Mouse (Mus musculus) lung, embryonic 15.5 days (tissue): ENCODE results near the gene Eif5. TPM values are rescaled to one million over a fixed set of nuclear protein-coding genes. Genes with fewer than 3 reads are reported as not detected.

Experiments used
- ATAC-seq: fragments of 200-750 bp; cut with Nextera tagmentation; 2 replicates; pipeline ENCODE4 v1.8.0; 2017; ENCODE audit warnings: moderate number of reproducible peaks, borderline replicate concordance; ENCODE audit not compliant: low FRiP score, low TSS enrichment; ENCODE audit errors: extremely low read depth
- H3K27ac ChIP-seq: fragments of 300-500 bp; sonication (generic); 2 replicates; pipeline ENCODE4 v1.5.1; 2015; ENCODE audit warnings: moderate library complexity, mild to moderate bottlenecking, inconsistent platforms
- H3K27me3 ChIP-seq: fragments of 300-500 bp; sonication (generic); 2 replicates; pipeline ENCODE4 v1.6.1; 2015; ENCODE audit warnings: inconsistent platforms
- H3K36me3 ChIP-seq: fragments of 300-500 bp; sonication (generic); 2 replicates; pipeline ENCODE4 v1.6.1; 2015; ENCODE audit warnings: inconsistent platforms
- H3K4me1 ChIP-seq: fragments of 300-500 bp; sonication (generic); 2 replicates; pipeline ENCODE4 v1.6.1; 2015; ENCODE audit warnings: inconsistent platforms
- H3K4me2 ChIP-seq: fragments of 300-500 bp; sonication (generic); 2 replicates; pipeline ENCODE4 v1.6.1; 2015; ENCODE audit warnings: inconsistent platforms, mild to moderate bottlenecking, moderate library complexity
- H3K4me3 ChIP-seq: fragments of 300-500 bp; sonication (generic); 2 replicates; pipeline ENCODE4 v1.5.1; 2015; ENCODE audit warnings: mild to moderate bottlenecking, inconsistent platforms
- H3K9ac ChIP-seq: fragments of 300-500 bp; sonication (generic); 2 replicates; pipeline ENCODE4 v1.6.1; 2015; ENCODE audit warnings: inconsistent platforms
- H3K9me3 ChIP-seq: fragments of 300-500 bp; sonication (generic); 2 replicates; pipeline ENCODE4 v1.6.1; 2016; ENCODE audit warnings: inconsistent platforms
- WGBS: fragments of 180-500 bp; shearing (Covaris S2); methylation state at CpG from one replicate; pipeline ENCODE4 v1.1.7; 2015; 5-methylcytosine and 5-hydroxymethylcytosine counted together
- polyA plus RNA-seq: library from polyadenylated mRNA; unstranded; fragments of >200 nt; fragmentation: Nextera tagmentation; extraction: Ambion mirVana; gene quantifications from 2 replicates; pipeline ENCODE4 v1.2.1, GENCODE M21; 2015

The Eif5 gene
- polyA plus RNA-seq, 1 experiment from 2014 or later, result 471 TPM

DNA sequence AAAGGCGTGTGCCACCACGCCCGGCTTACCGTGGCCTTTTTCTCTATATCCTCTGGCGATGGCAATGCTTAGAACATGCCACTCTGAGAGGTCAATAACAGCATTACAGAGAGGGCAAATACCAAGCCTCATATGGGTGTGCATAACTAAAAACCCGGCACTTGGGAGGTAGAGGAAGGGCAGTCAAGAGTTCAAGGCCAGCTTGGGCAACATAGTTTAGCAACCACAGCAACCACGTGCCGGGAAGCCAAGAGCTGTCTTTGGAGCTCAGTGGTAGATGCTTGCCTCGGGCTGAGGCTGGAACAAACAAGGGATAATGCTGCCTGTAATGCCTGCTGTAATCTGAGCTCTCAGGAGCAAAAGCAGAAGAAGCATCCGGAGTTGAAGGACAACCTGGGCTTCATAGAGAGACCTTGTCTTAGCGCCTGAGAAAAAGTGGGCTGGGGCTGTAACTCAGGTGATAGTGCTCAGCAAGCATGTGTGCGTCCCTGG is 25.2 kb upstream of the Eif5 start:
- Histone ChIP-seq H3K9ac (no peak overlapping the region), H3K27me3 (no peaks in the 10 kb centered on the region), H3K27ac (no peak overlapping the region), H3K4me1 (no peaks in the 10 kb centered on the region; the same call in 1 of the 2 replicates), H3K4me2 (no peak overlapping the region), H3K9me3 (no peaks in the 10 kb centered on the region), H3K36me3 (no peaks in the 10 kb centered on the region), H3K4me3 (no peak overlapping the region)
- 85% methylated on average over 12 of the region's 12 CpGs for WGBS
- ATAC-seq, result no peak

DNA sequence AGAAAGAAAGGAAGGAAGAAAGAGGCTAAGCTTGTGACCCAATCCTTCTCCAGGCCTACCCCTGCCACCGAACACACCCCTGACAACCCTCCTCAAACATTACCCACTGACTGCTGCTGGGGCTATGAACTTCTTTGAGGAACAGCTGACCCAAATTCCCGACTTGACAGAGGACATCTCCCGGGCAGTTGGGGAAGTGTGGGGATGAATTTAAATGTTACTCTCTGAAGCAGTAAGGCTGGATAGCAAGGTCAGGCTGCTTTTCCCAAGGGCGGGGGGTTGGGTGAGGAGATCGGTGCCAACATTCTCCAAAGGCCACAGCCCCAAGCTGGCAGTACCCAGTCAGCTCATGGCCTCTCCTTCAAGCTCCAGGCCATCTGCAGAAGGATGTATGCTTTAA is 24.1 kb upstream of the Eif5 start:
- Histone ChIP-seq H3K4me3 (no peak overlapping the region), H3K4me1 (no peaks in the 10 kb centered on the region; the same call in 1 of the 2 replicates), H3K4me2 (no peak overlapping the region), H3K27ac (no peak overlapping the region), H3K9me3 (no peaks in the 10 kb centered on the region), H3K9ac (no peak overlapping the region), H3K27me3 (no peaks in the 10 kb centered on the region), H3K36me3 (no peaks in the 10 kb centered on the region)
- 62% methylated on average over 5 of the region's 5 CpGs for WGBS
- no peak for ATAC-seq

DNA sequence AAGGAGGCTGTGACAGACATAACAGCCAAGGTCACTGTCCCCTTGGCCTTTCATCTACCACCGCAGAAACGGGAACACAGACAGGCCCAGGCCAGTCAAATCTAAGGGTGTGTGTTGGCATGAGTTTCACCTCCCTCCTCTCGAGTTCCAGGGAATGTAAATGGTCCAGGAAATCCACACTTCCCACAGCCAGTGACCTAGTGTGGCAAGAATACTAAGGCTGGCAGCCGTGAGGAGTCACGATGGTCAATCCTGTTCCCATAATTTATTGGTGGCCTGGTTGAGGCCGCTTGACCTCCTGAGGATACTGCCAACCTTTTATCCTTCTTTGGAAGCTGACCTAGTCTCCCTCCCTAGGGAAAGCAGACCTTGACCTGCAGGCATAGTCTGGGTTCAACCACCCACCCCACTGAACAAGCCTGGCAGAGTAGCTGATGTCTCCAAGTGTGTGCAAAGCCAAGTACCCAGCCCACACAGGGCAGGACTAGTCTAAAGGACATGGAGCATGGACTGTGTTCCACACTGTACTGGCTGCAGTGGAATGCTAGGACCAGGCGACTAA is 23.5 kb upstream of the Eif5 start:
- Histone ChIP-seq H3K4me2 (0 out of 2 replicates have a peak overlapping the region, but pooled peaks have one; percentile 10), H3K9me3 (no peaks in the 10 kb centered on the region), H3K9ac (no peak overlapping the region), H3K27me3 (no peaks in the 10 kb centered on the region), H3K4me1 (no peaks in the 10 kb centered on the region; the same call in 1 of the 2 replicates), H3K27ac (no peak overlapping the region; the same call in 1 of the 2 replicates), H3K36me3 (no peaks in the 10 kb centered on the region), H3K4me3 (no peak overlapping the region)
- no peak for ATAC-seq
- WGBS, result 64% methylated on average over 7 of the region's 7 CpGs

DNA sequence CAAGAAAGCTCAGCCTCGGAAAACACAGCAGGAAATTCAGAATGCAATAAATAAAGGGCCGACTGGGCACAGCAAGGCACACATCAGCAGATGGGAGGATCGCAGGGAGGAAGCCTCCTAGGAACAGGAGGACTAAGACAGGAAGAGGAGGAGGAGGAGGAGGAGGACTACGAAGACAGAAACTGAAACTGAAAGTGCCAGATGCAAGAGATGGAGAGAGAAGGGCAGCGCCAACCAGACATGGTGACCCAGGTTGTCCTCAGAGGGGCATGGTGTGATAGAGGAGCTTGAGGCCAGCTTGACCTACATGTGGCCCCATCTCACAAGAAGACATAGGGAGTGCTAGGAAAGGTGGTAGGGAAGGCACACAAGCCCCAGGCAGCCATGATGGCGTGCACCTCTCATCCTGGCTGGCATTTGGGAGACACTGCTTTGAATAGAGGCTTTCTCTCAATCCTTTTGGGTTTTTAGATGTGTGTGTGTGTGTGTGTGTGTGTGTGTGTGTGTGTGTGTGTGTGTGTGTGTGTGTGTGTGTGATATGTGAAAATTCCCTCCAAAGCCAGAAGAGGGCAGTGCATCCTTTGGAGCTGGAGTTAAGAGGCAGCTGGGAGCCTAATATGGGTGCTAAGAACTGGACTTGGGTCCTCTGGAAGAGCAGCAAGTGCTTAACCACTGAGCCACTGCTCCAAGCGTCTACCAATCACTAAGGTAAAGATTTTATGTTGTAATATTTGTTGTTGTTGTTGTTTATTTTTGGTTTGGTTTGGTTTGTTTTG is 22.8 kb upstream of the Eif5 start:
- Histone ChIP-seq H3K4me1 (no peaks in the 10 kb centered on the region; the same call in 1 of the 2 replicates), H3K27me3 (no peaks in the 10 kb centered on the region), H3K4me2 (peak overlapping the region; percentile 10; the same call in 1 of the 2 replicates), H3K9ac (no peak overlapping the region), H3K4me3 (no peak overlapping the region), H3K9me3 (no peaks in the 10 kb centered on the region), H3K36me3 (no peaks in the 10 kb centered on the region), H3K27ac (no peak overlapping the region)
- 83% methylated on average over 7 of the region's 7 CpGs for WGBS
- ATAC-seq, result no peak

DNA sequence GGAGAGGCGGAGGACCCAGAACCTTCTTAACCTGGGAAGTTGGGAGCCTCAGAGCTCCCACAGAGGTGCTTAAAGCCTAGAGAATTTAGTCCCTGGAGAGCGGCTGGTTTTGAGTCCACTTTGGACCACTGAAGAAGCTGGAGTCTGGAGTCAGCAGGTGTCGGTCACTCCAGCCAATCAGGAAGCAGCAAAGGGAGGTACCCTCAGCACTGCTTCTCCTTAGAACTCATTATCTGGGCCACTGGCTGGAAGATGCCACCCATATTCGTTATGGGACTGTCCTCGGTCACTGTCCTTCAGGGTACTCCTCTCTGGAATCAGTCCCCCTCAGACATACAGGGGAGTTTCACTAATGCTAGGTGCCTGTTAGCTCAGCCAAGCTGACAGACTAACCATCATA is 21.9 kb upstream of the Eif5 start:
- Histone ChIP-seq H3K4me3 (no peak overlapping the region), H3K4me2 (no peak overlapping the region), H3K27ac (no peak overlapping the region), H3K27me3 (no peaks in the 10 kb centered on the region), H3K36me3 (no peaks in the 10 kb centered on the region), H3K4me1 (no peaks in the 10 kb centered on the region; the same call in 1 of the 2 replicates), H3K9ac (no peak overlapping the region), H3K9me3 (no peaks in the 10 kb centered on the region)
- 86% methylated on average over 5 of the region's 5 CpGs for WGBS
- no peak for ATAC-seq

DNA sequence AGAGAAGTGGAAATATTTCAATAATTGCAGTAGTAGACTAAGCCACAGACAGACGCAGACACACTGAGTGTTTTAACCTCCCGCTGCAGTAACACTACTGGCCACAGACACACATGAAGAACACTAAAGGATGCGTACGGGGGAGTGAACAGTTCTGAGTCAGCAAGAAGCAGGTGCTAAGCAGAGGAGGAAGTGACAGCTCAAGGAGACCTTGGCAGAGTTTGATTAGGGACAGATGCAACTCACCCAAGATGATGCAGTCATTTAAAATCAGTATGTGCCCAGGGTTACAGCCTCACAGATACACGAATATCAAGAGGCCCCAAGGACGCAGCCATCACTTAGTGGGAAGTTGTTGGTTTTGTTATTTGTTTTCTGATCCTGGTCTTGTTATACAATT is 21.0 kb upstream of the Eif5 start:
- peaks cover under 1% of the 10 kb centered on the region; the same call in 1 of the 2 replicates for H3K9me3 ChIP-seq
- H3K27me3 ChIP-seq, result no peaks in the 10 kb centered on the region
- no peak overlapping the region for H3K4me2 ChIP-seq
- no peaks in the 10 kb centered on the region for H3K36me3 ChIP-seq
- no peak; the same call in 1 of the 2 replicates for ATAC-seq
- 86% methylated on average over 6 of the region's 6 CpGs for WGBS
- no peak overlapping the region for H3K9ac ChIP-seq
- no peak overlapping the region for H3K27ac ChIP-seq
- no peaks in the 10 kb centered on the region; the same call in 1 of the 2 replicates for H3K4me1 ChIP-seq
- H3K4me3 ChIP-seq, result no peak overlapping the region

DNA sequence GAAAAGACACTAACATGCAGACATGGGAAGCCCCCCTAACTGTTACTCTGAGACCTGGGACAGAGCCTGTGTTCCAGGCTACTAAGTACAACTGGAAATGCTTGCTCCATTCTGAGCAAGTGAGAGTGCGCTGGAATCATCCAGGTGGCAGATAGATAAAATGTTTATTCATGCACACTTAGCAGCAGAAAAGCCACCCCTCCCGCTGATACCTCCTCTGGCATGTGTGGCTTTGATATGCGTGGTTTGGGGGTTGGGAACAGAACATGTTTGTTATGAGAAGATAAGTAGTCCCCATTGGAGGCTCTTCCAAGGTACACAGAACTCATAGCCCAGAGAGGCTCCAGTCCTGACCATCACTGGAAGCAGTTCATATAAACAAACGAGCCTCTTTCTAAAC is 19.9 kb upstream of the Eif5 start:
- ATAC-seq, result peak; percentile 55; the same call in 1 of the 2 replicates
- no peak overlapping the region for H3K4me2 ChIP-seq
- no peak overlapping the region for H3K9ac ChIP-seq
- H3K27me3 ChIP-seq, result no peaks in the 10 kb centered on the region
- no peaks in the 10 kb centered on the region for H3K36me3 ChIP-seq
- WGBS, result 38% methylated on average over 4 of the region's 4 CpGs
- H3K27ac ChIP-seq, result no peak overlapping the region
- no peaks in the 10 kb centered on the region; the same call in 1 of the 2 replicates for H3K4me1 ChIP-seq
- H3K9me3 ChIP-seq, result peaks cover 5% of the 10 kb centered on the region; the same call in 1 of the 2 replicates
- no peak overlapping the region for H3K4me3 ChIP-seq

DNA sequence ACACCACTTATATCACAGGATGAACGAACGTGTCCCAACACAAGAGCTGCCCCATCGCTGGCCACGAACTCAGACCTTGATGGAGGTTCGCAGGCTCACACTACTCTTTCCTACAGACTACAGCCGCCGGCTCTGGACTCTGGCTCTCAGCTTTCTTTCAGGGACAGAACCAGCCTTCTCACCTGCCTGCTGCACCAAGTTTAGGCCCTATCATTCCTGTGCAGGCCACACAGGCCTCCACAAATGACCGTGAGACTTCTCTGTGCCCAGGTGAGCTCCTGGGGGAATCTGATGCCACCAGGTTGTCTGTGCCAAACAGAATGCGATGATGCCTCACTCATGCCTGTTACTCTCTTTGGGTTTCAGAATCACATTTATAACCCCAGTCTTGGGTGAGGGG is 19.4 kb upstream of the Eif5 start:
- ATAC-seq, result no peak
- Histone ChIP-seq H3K9ac (no peak overlapping the region), H3K36me3 (no peaks in the 10 kb centered on the region), H3K4me3 (no peak overlapping the region), H3K27ac (no peak overlapping the region), H3K9me3 (peaks cover 5% of the 10 kb centered on the region; the same call in 1 of the 2 replicates), H3K4me1 (no peaks in the 10 kb centered on the region; the same call in 1 of the 2 replicates), H3K27me3 (no peaks in the 10 kb centered on the region), H3K4me2 (no peak overlapping the region)
- 75% methylated on average over 9 of the region's 9 CpGs for WGBS

DNA sequence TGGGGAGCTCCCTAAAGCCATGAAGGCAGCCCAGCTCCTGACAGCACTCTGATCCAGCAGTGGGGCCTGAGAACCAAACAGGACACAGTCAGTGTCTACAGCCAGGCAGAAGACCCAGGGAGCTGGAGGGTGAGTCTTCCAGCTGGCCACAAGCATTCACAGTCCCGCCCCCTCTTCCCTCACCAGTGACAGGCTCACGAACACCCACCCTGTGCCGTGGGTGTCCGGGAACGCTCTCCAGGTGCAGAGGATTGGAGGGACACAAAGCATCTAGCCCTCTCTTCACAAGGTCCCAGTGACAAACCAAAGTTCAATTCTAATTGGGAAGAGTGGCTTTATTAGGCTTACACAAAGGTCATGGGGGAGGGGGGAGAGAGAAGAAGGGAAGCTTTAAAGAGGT is 18.0 kb upstream of the Eif5 start:
- 47% methylated on average over 5 of the region's 5 CpGs for WGBS
- H3K4me1 ChIP-seq, result no peaks in the 10 kb centered on the region; the same call in 1 of the 2 replicates
- no peak overlapping the region for H3K27ac ChIP-seq
- H3K9me3 ChIP-seq, result peaks cover 5% of the 10 kb centered on the region; the same call in 1 of the 2 replicates
- no peaks in the 10 kb centered on the region for H3K36me3 ChIP-seq
- no peaks in the 10 kb centered on the region for H3K27me3 ChIP-seq
- no peak overlapping the region for H3K4me3 ChIP-seq
- no peak overlapping the region for H3K9ac ChIP-seq
- ATAC-seq, result no peak
- no peak overlapping the region for H3K4me2 ChIP-seq

DNA sequence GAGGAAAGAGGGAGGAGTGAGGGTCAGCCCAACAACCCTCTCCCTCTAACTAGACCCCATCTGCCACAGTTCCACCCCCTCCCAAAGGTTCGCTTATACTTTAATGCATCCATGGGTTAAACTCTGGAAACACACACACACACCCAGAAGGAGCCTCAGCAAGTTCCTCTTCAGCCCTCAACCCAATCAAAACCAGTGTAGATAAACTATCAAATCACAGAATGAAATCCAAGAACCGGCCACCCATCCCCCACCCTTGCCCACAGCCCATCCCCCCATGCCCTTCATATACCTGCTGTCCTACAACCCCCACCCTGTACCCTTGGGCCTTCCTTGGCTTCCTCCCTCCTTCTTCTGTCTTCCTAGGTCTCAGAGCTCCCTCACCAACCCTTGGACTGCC is 16.8 kb upstream of the Eif5 start:
- H3K36me3 ChIP-seq, result no peaks in the 10 kb centered on the region
- H3K9ac ChIP-seq, result no peak overlapping the region
- 84% methylated on average over 2 of the region's 2 CpGs for WGBS
- no peaks in the 10 kb centered on the region for H3K4me1 ChIP-seq
- no peak overlapping the region for H3K27ac ChIP-seq
- ATAC-seq, result no peak
- H3K4me3 ChIP-seq, result no peak overlapping the region
- no peak overlapping the region for H3K4me2 ChIP-seq
- no peaks in the 10 kb centered on the region for H3K27me3 ChIP-seq
- H3K9me3 ChIP-seq, result peaks cover 5% of the 10 kb centered on the region; the same call in 1 of the 2 replicates

DNA sequence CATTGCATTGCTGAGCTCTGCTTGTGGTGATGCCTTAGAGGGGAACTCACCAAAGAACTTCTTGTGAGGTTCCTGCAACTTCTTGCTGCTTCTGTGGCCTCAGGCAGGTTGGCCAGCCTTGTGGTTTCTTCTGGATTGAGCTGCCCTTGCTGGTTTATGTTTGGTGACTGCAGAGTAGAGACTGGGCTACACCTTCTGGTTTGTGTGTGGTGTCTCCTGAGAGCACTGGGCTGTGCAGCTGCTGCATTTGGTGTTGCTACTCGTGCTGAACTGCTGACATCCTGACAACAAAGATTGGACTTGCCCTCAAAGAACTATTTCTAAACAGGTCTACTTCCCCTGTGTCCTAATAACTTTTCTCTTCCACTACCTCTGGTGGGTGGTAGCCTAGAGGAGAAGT is 13.3 kb upstream of the Eif5 start:
- Histone ChIP-seq H3K4me3 (no peak overlapping the region), H3K4me2 (no peak overlapping the region), H3K36me3 (no peaks in the 10 kb centered on the region), H3K27me3 (no peaks in the 10 kb centered on the region), H3K4me1 (no peaks in the 10 kb centered on the region), H3K9ac (no peak overlapping the region), H3K27ac (no peak overlapping the region), H3K9me3 (peaks cover 5% of the 10 kb centered on the region; the same call in 1 of the 2 replicates)
- WGBS, result 59% methylated on average over 1 of the region's 1 CpGs
- ATAC-seq, result no peak

DNA sequence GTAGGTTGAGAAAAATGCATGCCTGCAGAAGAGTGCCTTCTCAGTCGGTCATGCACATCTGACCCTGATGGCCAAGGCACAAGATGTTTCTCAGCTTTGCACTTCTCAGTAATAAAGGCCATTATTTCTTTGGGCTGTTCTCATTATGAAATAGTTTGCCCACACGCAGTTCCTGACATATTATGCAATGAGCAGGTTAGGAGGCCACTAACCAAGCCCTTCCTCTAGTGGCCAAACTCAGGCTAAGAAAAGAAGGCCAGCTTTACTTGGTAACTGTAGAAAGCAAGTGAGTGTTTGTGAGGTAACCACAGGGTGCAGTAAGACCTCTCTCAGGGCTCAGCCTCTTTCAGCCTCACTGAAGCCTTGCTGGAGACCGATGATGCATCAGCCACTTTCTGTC is 12.9 kb upstream of the Eif5 start:
- no peaks in the 10 kb centered on the region for H3K27me3 ChIP-seq
- 74% methylated on average over 3 of the region's 3 CpGs for WGBS
- H3K27ac ChIP-seq, result no peak overlapping the region
- no peak overlapping the region for H3K9ac ChIP-seq
- no peak for ATAC-seq
- H3K4me2 ChIP-seq, result no peak overlapping the region
- H3K9me3 ChIP-seq, result peaks cover 5% of the 10 kb centered on the region; the same call in 1 of the 2 replicates
- H3K4me1 ChIP-seq, result no peaks in the 10 kb centered on the region
- no peaks in the 10 kb centered on the region for H3K36me3 ChIP-seq
- no peak overlapping the region for H3K4me3 ChIP-seq
